Mouse (Mus musculus): ENCODE data around the gene Pomgnt1.

- TF ChIP-seq CTCF (IDR thresholded peaks at IDR 0.05; ENCODE audit: borderline replicate concordance, insufficient read depth, low read length), result no peak
- TF ChIP-seq POLR2A (IDR thresholded peaks at IDR 0.05; ENCODE audit: low read depth, low read length), result peak; percentile 68
Measured at GRCm38 (mm10) chr4:116123602-116124519, at the start of gene Pomgnt1, which contains the start of gene Rad54l.

All from embryonic fibroblast, embryonic 13.5 days (primary cell).